Mouse (Mus musculus): Measurements from ENCODE around the gene Actl11.

The Actl11 gene

DNA sequence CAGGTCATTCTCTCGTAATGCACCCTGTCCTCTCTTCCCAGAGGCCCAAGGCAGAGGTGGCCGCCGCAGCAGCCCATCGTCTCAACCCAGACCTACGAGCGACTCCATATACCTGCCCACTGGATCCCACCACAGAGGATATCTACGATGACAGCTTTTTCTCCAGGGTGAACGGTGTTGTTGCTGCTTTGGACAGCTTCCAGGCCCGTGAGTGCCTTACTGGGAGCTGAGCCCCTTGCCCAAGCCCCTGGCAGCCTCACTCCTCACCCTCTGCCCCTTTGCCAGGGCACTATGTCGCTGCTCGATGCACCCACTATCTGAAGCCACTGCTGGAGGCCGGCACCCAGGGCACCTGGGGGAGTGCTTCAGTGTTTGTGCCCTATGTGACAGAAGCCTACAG is 50.5 kb downstream of the Actl11 start:
- in situ Hi-C loops (cut with MboI; ENCODE audit: low pct_unique_long_range_greater_than_20kb in 1 of 2, low sequenced_read_pairs in 2 of 2, unreplicated experiment in 1 of 2), result no loop called here

Measured in mouse embryonic stem cell (cell line).